Mouse (Mus musculus) kidney, embryonic 14.5 days (tissue): ENCODE results near the gene Ppm1e. TPM values are rescaled to one million over a fixed set of nuclear protein-coding genes. Genes with fewer than 3 reads are reported as not detected.

ENCODE experiments used
- ATAC-seq: fragments of 200-750 bp; cut with Nextera tagmentation; 2 replicates; pipeline ENCODE4 v1.8.0; 2017; ENCODE audit warnings: moderate number of reproducible peaks, mild to moderate bottlenecking, moderate TSS enrichment, moderate library complexity; ENCODE audit not compliant: low FRiP score, low TSS enrichment
- H3K27ac ChIP-seq: fragments of 300-500 bp; sonication (generic); 2 replicates; pipeline ENCODE4 v1.5.1; 2014; ENCODE audit warnings: low read depth, mild to moderate bottlenecking, low read length, moderate library complexity, mixed read lengths
- H3K27me3 ChIP-seq: fragments of 300-500 bp; sonication (generic); 2 replicates; pipeline ENCODE4 v1.6.1; 2014; ENCODE audit warnings: mild to moderate bottlenecking, low read length; ENCODE audit not compliant: control insufficient read depth, insufficient read depth
- H3K36me3 ChIP-seq: fragments of 300-500 bp; sonication (generic); 2 replicates; pipeline ENCODE4 v1.6.1; 2014; ENCODE audit warnings: low read length, mixed read lengths; ENCODE audit not compliant: control insufficient read depth, insufficient read depth
- H3K4me1 ChIP-seq: fragments of 300-500 bp; sonication (generic); 2 replicates; pipeline ENCODE4 v1.6.1; 2014; ENCODE audit warnings: low read length, mixed read lengths; ENCODE audit not compliant: control insufficient read depth, insufficient read depth
- H3K4me2 ChIP-seq: fragments of 300-500 bp; sonication (generic); replicated peaks from 2 replicates; pipeline ENCODE4 v1.6.1; 2014; ENCODE audit warnings: low read depth, mild to moderate bottlenecking, low read length
- H3K4me3 ChIP-seq: fragments of 300-500 bp; sonication (generic); 2 replicates; pipeline ENCODE4 v1.5.1; 2014; ENCODE audit warnings: mild to moderate bottlenecking, low read length
- H3K9ac ChIP-seq: fragments of 300-500 bp; sonication (generic); 2 replicates; pipeline ENCODE4 v1.6.1; 2014; ENCODE audit warnings: low read depth, mild to moderate bottlenecking, low read length, moderate library complexity
- H3K9me3 ChIP-seq: fragments of 300-500 bp; sonication (generic); 2 replicates; pipeline ENCODE4 v1.6.1; 2016; ENCODE audit warnings: low read length; ENCODE audit not compliant: control insufficient read depth
- WGBS: fragments of 180-500 bp; shearing (Covaris S2); extraction: QIAGEN DNeasy Blood & Tissue Kit; methylation state at CpG from one replicate; pipeline ENCODE4 v1.1.7; 2014; 5-methylcytosine and 5-hydroxymethylcytosine counted together
- polyA plus RNA-seq: library from polyadenylated mRNA; unstranded; fragments of >200 nt; fragmentation: Nextera tagmentation; extraction: Ambion mirVana; gene quantifications from 2 replicates; pipeline ENCODE4 v1.2.1, GENCODE M21; 2014

Ppm1e gene
- polyA plus RNA-seq, 1 experiment from 2014 or later = 3.7 TPM

GRCm38 (mm10) chr11:87281907-87282475, 76.8 kb downstream of the Ppm1e start:
- no peaks in the 10 kb centered on the region for H3K9me3 ChIP-seq
- H3K4me1 ChIP-seq = no peaks in the 10 kb centered on the region; the same call in 1 of the 2 replicates
- H3K9ac ChIP-seq = no peak overlapping the region
- ATAC-seq = no peak
- no peak overlapping the region for H3K4me3 ChIP-seq
- no peaks in the 10 kb centered on the region for H3K36me3 ChIP-seq
- no peaks in the 10 kb centered on the region for H3K27me3 ChIP-seq
- no peak overlapping the region for H3K27ac ChIP-seq
- no peak overlapping the region for H3K4me2 ChIP-seq
- 76% methylated on average over 7 of the region's 7 CpGs for WGBS

- H3K4me2 ChIP-seq = no peak overlapping the region
- H3K36me3 ChIP-seq = no peaks in the 10 kb centered on the region
- no peaks in the 10 kb centered on the region; the same call in 1 of the 2 replicates for H3K4me1 ChIP-seq
- no peak for ATAC-seq
- WGBS = 40% methylated on average over 5 of the region's 5 CpGs
- no peaks in the 10 kb centered on the region for H3K27me3 ChIP-seq
- no peak overlapping the region for H3K9ac ChIP-seq
- H3K27ac ChIP-seq = no peak overlapping the region
- H3K9me3 ChIP-seq = no peaks in the 10 kb centered on the region
- no peak overlapping the region for H3K4me3 ChIP-seq
Measured at GRCm38 (mm10) chr11:87279461-87279860, 79.4 kb downstream of the Ppm1e start.

GRCm38 (mm10) chr11:87278807-87279206, 80.0 kb downstream of the Ppm1e start:
- Histone ChIP-seq H3K27me3 (no peaks in the 10 kb centered on the region), H3K4me1 (no peaks in the 10 kb centered on the region; the same call in 1 of the 2 replicates), H3K9me3 (no peaks in the 10 kb centered on the region), H3K4me3 (no peak overlapping the region), H3K4me2 (no peak overlapping the region), H3K27ac (no peak overlapping the region), H3K36me3 (no peaks in the 10 kb centered on the region), H3K9ac (no peak overlapping the region)
- ATAC-seq = no peak
- 73% methylated on average over 4 of the region's 4 CpGs for WGBS

- H3K4me3 ChIP-seq = no peak overlapping the region
- no peaks in the 10 kb centered on the region for H3K9me3 ChIP-seq
- no peak overlapping the region for H3K27ac ChIP-seq
- no peak overlapping the region for H3K9ac ChIP-seq
- no peaks in the 10 kb centered on the region for H3K27me3 ChIP-seq
- 8% methylated on average over 5 of the region's 5 CpGs for WGBS
- H3K4me1 ChIP-seq = no peaks in the 10 kb centered on the region; the same call in 1 of the 2 replicates
- peak; percentile 64; the same call in 1 of the 2 replicates for ATAC-seq
- no peaks in the 10 kb centered on the region for H3K36me3 ChIP-seq
- H3K4me2 ChIP-seq = no peak overlapping the region
Measured at GRCm38 (mm10) chr11:87276240-87276985, 82.4 kb downstream of the Ppm1e start.

GRCm38 (mm10) chr11:87275420-87276048, 83.3 kb downstream of the Ppm1e start:
- no peaks in the 10 kb centered on the region for H3K36me3 ChIP-seq
- ATAC-seq = no peak
- H3K4me1 ChIP-seq = no peaks in the 10 kb centered on the region; the same call in 1 of the 2 replicates
- no peak overlapping the region for H3K27ac ChIP-seq
- H3K4me2 ChIP-seq = no peak overlapping the region
- no peak overlapping the region for H3K4me3 ChIP-seq
- no peak overlapping the region for H3K9ac ChIP-seq
- no peaks in the 10 kb centered on the region for H3K9me3 ChIP-seq
- WGBS = 81% methylated on average over 7 of the region's 7 CpGs
- no peaks in the 10 kb centered on the region for H3K27me3 ChIP-seq

- Histone ChIP-seq H3K27ac (no peak overlapping the region), H3K4me3 (no peak overlapping the region), H3K9me3 (no peaks in the 10 kb centered on the region), H3K4me2 (no peak overlapping the region), H3K9ac (no peak overlapping the region), H3K27me3 (no peaks in the 10 kb centered on the region), H3K4me1 (no peaks in the 10 kb centered on the region; the same call in 1 of the 2 replicates), H3K36me3 (no peaks in the 10 kb centered on the region)
- 92% methylated on average over 5 of the region's 5 CpGs for WGBS
- ATAC-seq = no peak
Measured at GRCm38 (mm10) chr11:87272725-87273124, 86.1 kb downstream of the Ppm1e start.

- WGBS = 94% methylated on average over 1 of the region's 1 CpGs
- Histone ChIP-seq H3K4me1 (no peaks in the 10 kb centered on the region; the same call in 1 of the 2 replicates), H3K27ac (no peak overlapping the region), H3K4me3 (no peak overlapping the region), H3K27me3 (no peaks in the 10 kb centered on the region), H3K36me3 (no peaks in the 10 kb centered on the region), H3K9me3 (no peaks in the 10 kb centered on the region), H3K9ac (no peak overlapping the region), H3K4me2 (no peak overlapping the region)
- ATAC-seq = no peak
Measured at GRCm38 (mm10) chr11:87271479-87271878, 87.3 kb downstream of the Ppm1e start.

GRCm38 (mm10) chr11:87270958-87271357, 87.9 kb downstream of the Ppm1e start:
- Histone ChIP-seq H3K27ac (no peak overlapping the region), H3K4me3 (no peak overlapping the region), H3K36me3 (no peaks in the 10 kb centered on the region), H3K4me2 (no peak overlapping the region), H3K4me1 (no peaks in the 10 kb centered on the region), H3K9me3 (no peaks in the 10 kb centered on the region), H3K9ac (no peak overlapping the region), H3K27me3 (no peaks in the 10 kb centered on the region)
- ATAC-seq = no peak
- 13% methylated on average over 2 of the region's 2 CpGs for WGBS

- Histone ChIP-seq H3K27ac (no peak overlapping the region), H3K27me3 (no peaks in the 10 kb centered on the region), H3K4me3 (no peak overlapping the region), H3K9ac (no peak overlapping the region), H3K9me3 (no peaks in the 10 kb centered on the region), H3K4me2 (no peak overlapping the region), H3K36me3 (no peaks in the 10 kb centered on the region), H3K4me1 (no peaks in the 10 kb centered on the region)
- no peak for ATAC-seq
- 73% methylated on average over 4 of the region's 4 CpGs for WGBS
Measured at GRCm38 (mm10) chr11:87270446-87270845, 88.4 kb downstream of the Ppm1e start.
